Mouse (Mus musculus): ENCODE results near the gene Uckl1. TPM values are rescaled to one million over a fixed set of nuclear protein-coding genes. Genes with fewer than 3 reads are reported as not detected.
A peak's percentile ranks its signal among the peaks of the same experiment; 100 is the strongest.

Uckl1 gene
- total RNA-seq, 4 experiments from 2014 or later: 69.9 to 90.4 (median 73.4) TPM

- no peak for DNase-seq (ENCODE audit: low spot score in 2 of 2)
Observed at GRCm38 (mm10) chr2:181520936-181521227, 63.8 kb downstream of the Uckl1 start.

GRCm38 (mm10) chr2:181520118-181520935, 64.4 kb downstream of the Uckl1 start, which contains the start of gene Dnajc5:
Gene Dnajc5, plus strand, starts transcription at chr2:181520485.
- peak; percentile 97 to 98 for DNase-seq (ENCODE audit: low spot score in 2 of 2)

GRCm38 (mm10) chr2:181519201-181519600, 65.5 kb downstream of the Uckl1 start:
- DNase-seq (ENCODE audit: low spot score in 2 of 2): no peak

Small RNA genes lying within 50 kb of the gene (microRNA-seq; reads per million reads assigned to microRNA genes)
- 0 reads per million in 2 experiments for gene Mir7006

Other genes starting within 250 kb of the Uckl1 start
- gene Zgpat, start 220.0 kb downstream of the Uckl1 start, total RNA-seq (2022): 10 to 100 TPM; 69.8 to 88.2 (median 76.7) TPM
- 10 to 100 TPM; 43.4 to 54.5 (median 50.7) TPM for gene Arfrp1, start 219.5 kb downstream of the Uckl1 start, total RNA-seq (2022)
- gene Lime1, start 204.8 kb downstream of the Uckl1 start, total RNA-seq (2022): 10 to 100 TPM; 31.4 to 58.3 (median 42.7) TPM
- 10 to 100 TPM in 1 of 4 experiments, 1 to 10 TPM in 3; 7.9 to 10.4 (median 9.3) TPM for gene Zbtb46, start 125.5 kb downstream of the Uckl1 start, total RNA-seq (2022)
- gene Abhd16b, start 91.7 kb downstream of the Uckl1 start, total RNA-seq (2022): not detected
- gene Tpd52l2, start 87.8 kb downstream of the Uckl1 start, total RNA-seq (2022): 10 to 100 TPM; 66.3 to 83.4 (median 80.6) TPM
- gene Dnajc5, start 64.4 kb downstream of the Uckl1 start, total RNA-seq (2022): 100 to 1,000 TPM; 243 to 289 (median 265) TPM
- 10 to 100 TPM; 59.5 to 63.3 (median 59.8) TPM for gene Prpf6, start 7.0 kb upstream of the Uckl1 start, total RNA-seq (2022)
- 100 to 1,000 TPM in 1 of 4 experiments, 10 to 100 TPM in 3; 89.3 to 104 (median 93.8) TPM for gene Zfp512b, start 7.9 kb upstream of the Uckl1 start, total RNA-seq (2022)
- 10 to 100 TPM; 14.1 to 17.8 (median 16.2) TPM for gene Samd10, start 14.3 kb upstream of the Uckl1 start, total RNA-seq (2022)
- gene Gm29797, start 72.1 kb upstream of the Uckl1 start, total RNA-seq (2022): 1 to 10 TPM in 1 of 4 experiments, under 1 TPM in 2, not detected in 1; 0.61 to 1.8 (median 0.87) TPM
- gene Sox18, start 86.7 kb upstream of the Uckl1 start, total RNA-seq (2022): 10 to 100 TPM in 3 of 4 experiments, 1 to 10 TPM in 1; 7.6 to 11.3 (median 10.9) TPM
- 10 to 100 TPM; 53.6 to 71.8 (median 69.3) TPM for gene Tcea2, start 95.4 kb upstream of the Uckl1 start, total RNA-seq (2022)
- gene Rgs19, start 109.1 kb upstream of the Uckl1 start, total RNA-seq (2022): 10 to 100 TPM; 39.6 to 51.5 (median 42.7) TPM
- not detected for gene Lkaaear1, start 113.5 kb upstream of the Uckl1 start, total RNA-seq (2022)
- gene Oprl1, start 130.1 kb upstream of the Uckl1 start, total RNA-seq (2022): 10 to 100 TPM; 50.4 to 67.7 (median 56.7) TPM
- gene Myt1, start 178.4 kb upstream of the Uckl1 start, total RNA-seq (2022): 10 to 100 TPM; 23.2 to 41.8 (median 27.1) TPM